Comparison of ENCODE assay signal across 18 mouse cellular contexts in genomic region chr4:150635568-150635967, GRCm38 (mm10). TPM values are rescaled to one million over a fixed set of nuclear protein-coding genes. Genes with fewer than 3 reads are reported as not detected.
DNase-seq lines count a peak whose midpoint lies in the region; ATAC-seq lines count a peak whose summit lies in the region.
"Had no signal": no experiment of that assay in that cellular context is flagged by ENCODE, and none has a peak within 500 bp of the region (broad histone marks: within the 10 kb centered on the region; RNA-seq: fewer than 3 reads in every experiment).

No protein-coding gene starts in this region.

- DNase-seq in cerebellum, postnatal 4 days (ENCODE audit: low spot score in 2 of 2): no peak
- peak; percentile 82 to 88 for DNase-seq in cerebellum, adult 18-20 months
- peak; percentile 91 for DNase-seq in cerebellum, adult 9-11 months
- peak; percentile 78 for DNase-seq in cerebellum, postnatal 36 days
- DNase-seq in kidney, postnatal 25 days: no peak
- DNase-seq: adrenal gland, postnatal 10 days; heart, adult 18-20 months; heart, postnatal 14 days; kidney, adult 11 months had no signal

- H3K27me3 ChIP-seq in kidney, embryonic 14.5 days (ENCODE audit: control insufficient read depth, insufficient read depth, low read length): no peaks in the 10 kb centered on the region
- H3K27me3 ChIP-seq in kidney, embryonic 16.5 days (ENCODE audit: insufficient read depth, low read length): no peaks in the 10 kb centered on the region
- H3K27me3 ChIP-seq: forebrain, embryonic 13.5 days; heart, embryonic 15.5 days; hindbrain, embryonic 13.5 days had no signal

- H3K9ac ChIP-seq in kidney, embryonic 14.5 days (ENCODE audit: low read depth, low read length): no peak overlapping the region
- no peak overlapping the region for H3K9ac ChIP-seq in kidney, embryonic 16.5 days (replicated peaks; ENCODE audit: low read length)
- H3K9ac ChIP-seq: forebrain, embryonic 13.5 days; heart, embryonic 15.5 days; hindbrain, embryonic 13.5 days had no signal

- ATAC-seq in cerebellum, adult (ENCODE audit: insufficient number of reproducible peaks, low FRiP score, low TSS enrichment): peak; percentile 78
- ATAC-seq in kidney, embryonic 14.5 days (ENCODE audit: low FRiP score, low TSS enrichment): no peak
- no peak for ATAC-seq in kidney, embryonic 16.5 days (ENCODE audit: low FRiP score, low TSS enrichment)
- ATAC-seq: forebrain, embryonic 13.5 days; hindbrain, postnatal 0 days had no signal

- 87% methylated on average over 10 of the region's 10 CpGs for WGBS in kidney, embryonic 14.5 days
- 85% methylated on average over 10 of the region's 10 CpGs for WGBS in kidney, embryonic 16.5 days

- H3K4me3 ChIP-seq in kidney, embryonic 14.5 days (ENCODE audit: low read length): no peak overlapping the region
- H3K4me3 ChIP-seq in kidney, embryonic 16.5 days (ENCODE audit: low read length): no peak overlapping the region
- H3K4me3 ChIP-seq: embryonic facial prominence, embryonic 10.5 days; forebrain, embryonic 13.5 days; heart, embryonic 15.5 days; hindbrain, embryonic 13.5 days had no signal

- no peaks in the 10 kb centered on the region for H3K9me3 ChIP-seq in kidney, embryonic 14.5 days (ENCODE audit: control insufficient read depth, low read length)
- no peaks in the 10 kb centered on the region for H3K9me3 ChIP-seq in kidney, embryonic 16.5 days (ENCODE audit: low read length)
- H3K9me3 ChIP-seq: embryonic facial prominence, embryonic 10.5 days; forebrain, embryonic 13.5 days; heart, embryonic 15.5 days; hindbrain, embryonic 13.5 days had no signal

- no peak overlapping the region for H3K4me2 ChIP-seq in kidney, embryonic 14.5 days (replicated peaks; ENCODE audit: low read depth, low read length)
- H3K4me2 ChIP-seq in kidney, embryonic 16.5 days (replicated peaks; ENCODE audit: low read depth, low read length): no peak overlapping the region
- H3K4me2 ChIP-seq: forebrain, embryonic 13.5 days; heart, embryonic 11.5 days; heart, embryonic 15.5 days; hindbrain, embryonic 13.5 days had no signal

- H3K27ac ChIP-seq in kidney, embryonic 14.5 days (ENCODE audit: low read depth, low read length): no peak overlapping the region
- H3K27ac ChIP-seq in kidney, embryonic 16.5 days (ENCODE audit: low read length): no peak overlapping the region
- H3K27ac ChIP-seq: embryonic facial prominence, embryonic 10.5 days; forebrain, embryonic 13.5 days; heart, embryonic 15.5 days; hindbrain, embryonic 13.5 days; hindbrain, postnatal 0 days had no signal

- no peaks in the 10 kb centered on the region for H3K36me3 ChIP-seq in kidney, embryonic 14.5 days (ENCODE audit: control insufficient read depth, insufficient read depth, low read length)
- H3K36me3 ChIP-seq in kidney, embryonic 16.5 days (ENCODE audit: insufficient read depth, low read length): no peaks in the 10 kb centered on the region
- H3K36me3 ChIP-seq: embryonic facial prominence, embryonic 10.5 days; heart, embryonic 15.5 days had no signal

- no peaks in the 10 kb centered on the region for H3K4me1 ChIP-seq in kidney, embryonic 14.5 days (ENCODE audit: control insufficient read depth, insufficient read depth, low read length)
- H3K4me1 ChIP-seq in kidney, embryonic 16.5 days (ENCODE audit: insufficient read depth, low read length): no peaks in the 10 kb centered on the region
- H3K4me1 ChIP-seq: forebrain, embryonic 13.5 days; heart, embryonic 15.5 days; hindbrain, embryonic 13.5 days had no signal

RNA-seq across cellular contexts. Expression of gene Slc45a1, which starts 16.4 kb away (rescaled TPM):
- not detected in 2 replicates for polyA plus RNA-seq in kidney, embryonic 14.5 days (2014; fragmentation: Nextera tagmentation; extraction: Ambion mirVana)
- 0.12 and 0.17 TPM in 2 replicates for polyA plus RNA-seq in kidney, embryonic 16.5 days (2015; fragmentation: Nextera tagmentation; extraction: Ambion mirVana)
- polyA plus RNA-seq: heart, embryonic 15.5 days had no signal

Comparison
In these comparisons a context has a peak if more than half of its experiments do, and no peak if none do; other contexts are left out.
1. DNase-seq: peak in cerebellum, adult 18-20 months (2 of 2), cerebellum, adult 9-11 months (single experiment) and cerebellum, postnatal 36 days (2 of 2); none in cerebellum, postnatal 4 days (0 of 2) and kidney, postnatal 25 days (0 of 2).